Mouse (Mus musculus) hindbrain, embryonic 12.5 days (tissue): Measurements from ENCODE around the gene Nptn. TPM values are rescaled to one million over a fixed set of nuclear protein-coding genes. Genes with fewer than 3 reads are reported as not detected.
"Not testable (repeated sequence)": the region's sequence is repeated elsewhere in the genome, so short reads cannot be mapped to it uniquely, and the experiment has no call there.

Experiments used
- ATAC-seq: fragments of 200-750 bp; cut with Nextera tagmentation; 2 replicates; pipeline ENCODE4 v1.8.0; 2017; ENCODE audit warnings: moderate TSS enrichment; ENCODE audit not compliant: low FRiP score
- H3K27ac ChIP-seq: fragments of 300-500 bp; sonication (generic); 2 replicates; pipeline ENCODE4 v1.5.1; 2016; ENCODE audit warnings: mild to moderate bottlenecking
- H3K27me3 ChIP-seq: fragments of 300-500 bp; sonication (generic); 2 replicates; pipeline ENCODE4 v1.6.1; 2016; ENCODE audit warnings: mild to moderate bottlenecking
- H3K36me3 ChIP-seq: fragments of 300-500 bp; sonication (generic); 2 replicates; pipeline ENCODE4 v1.6.1; 2016; ENCODE audit warnings: mild to moderate bottlenecking
- H3K4me1 ChIP-seq: fragments of 300-500 bp; sonication (generic); 2 replicates; pipeline ENCODE4 v1.6.1; 2016
- H3K4me2 ChIP-seq: fragments of 300-500 bp; sonication (generic); replicated peaks from 2 replicates; pipeline ENCODE4 v1.6.1; 2016; ENCODE audit warnings: mild to moderate bottlenecking
- H3K4me3 ChIP-seq: fragments of 300-500 bp; sonication (generic); 2 replicates; pipeline ENCODE4 v1.5.1; 2016; ENCODE audit warnings: mild to moderate bottlenecking
- H3K9ac ChIP-seq: fragments of 300-500 bp; sonication (generic); 2 replicates; pipeline ENCODE4 v1.6.1; 2016; ENCODE audit warnings: mild to moderate bottlenecking, moderate library complexity
- H3K9me3 ChIP-seq: fragments of 300-500 bp; sonication (generic); replicated peaks from 2 replicates; pipeline ENCODE4 v1.6.1; 2016; ENCODE audit warnings: mild to moderate bottlenecking
- WGBS: fragments of 180-500 bp; shearing (Covaris S2); methylation state at CpG from one replicate; pipeline ENCODE4 v1.1.7; 2016; 5-methylcytosine and 5-hydroxymethylcytosine counted together
- polyA plus RNA-seq: library from polyadenylated mRNA; unstranded; fragments of >200 nt; fragmentation: Nextera tagmentation; extraction: Ambion mirVana; gene quantifications from 2 replicates; pipeline ENCODE4 v1.2.1, GENCODE M21; 2016

Gene Nptn
- polyA plus RNA-seq, 1 experiment from 2014 or later, result 92.1 TPM

DNA sequence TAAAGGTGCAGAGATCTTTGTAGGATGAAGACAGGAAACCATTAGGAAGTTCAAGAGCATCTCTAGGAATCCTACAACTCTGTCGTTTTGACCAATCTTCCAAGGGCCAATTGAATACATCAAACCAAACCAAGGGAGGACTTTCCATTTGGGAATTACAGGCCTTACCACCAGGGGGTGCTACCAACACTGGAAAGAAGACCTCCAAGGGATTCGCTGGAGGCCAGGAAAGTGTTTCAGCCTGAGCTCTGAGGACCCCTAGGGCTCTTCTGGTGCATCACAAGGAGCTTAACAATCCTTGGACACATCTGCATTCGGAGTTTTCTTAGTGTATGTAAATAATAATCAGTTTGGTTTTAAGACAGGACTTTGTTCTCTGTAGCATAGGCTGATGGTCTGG, 3.4 kb upstream of the Nptn start:
- Histone ChIP-seq H3K27ac (no peak overlapping the region), H3K4me3 (no peak overlapping the region), H3K36me3 (no peaks in the 10 kb centered on the region), H3K27me3 (no peaks in the 10 kb centered on the region), H3K4me2 (no peak overlapping the region), H3K9me3 (no peaks in the 10 kb centered on the region), H3K9ac (no peak overlapping the region), H3K4me1 (peaks cover 5% of the 10 kb centered on the region)
- WGBS, result 29% methylated on average over 3 of the region's 3 CpGs
- no peak for ATAC-seq

DNA sequence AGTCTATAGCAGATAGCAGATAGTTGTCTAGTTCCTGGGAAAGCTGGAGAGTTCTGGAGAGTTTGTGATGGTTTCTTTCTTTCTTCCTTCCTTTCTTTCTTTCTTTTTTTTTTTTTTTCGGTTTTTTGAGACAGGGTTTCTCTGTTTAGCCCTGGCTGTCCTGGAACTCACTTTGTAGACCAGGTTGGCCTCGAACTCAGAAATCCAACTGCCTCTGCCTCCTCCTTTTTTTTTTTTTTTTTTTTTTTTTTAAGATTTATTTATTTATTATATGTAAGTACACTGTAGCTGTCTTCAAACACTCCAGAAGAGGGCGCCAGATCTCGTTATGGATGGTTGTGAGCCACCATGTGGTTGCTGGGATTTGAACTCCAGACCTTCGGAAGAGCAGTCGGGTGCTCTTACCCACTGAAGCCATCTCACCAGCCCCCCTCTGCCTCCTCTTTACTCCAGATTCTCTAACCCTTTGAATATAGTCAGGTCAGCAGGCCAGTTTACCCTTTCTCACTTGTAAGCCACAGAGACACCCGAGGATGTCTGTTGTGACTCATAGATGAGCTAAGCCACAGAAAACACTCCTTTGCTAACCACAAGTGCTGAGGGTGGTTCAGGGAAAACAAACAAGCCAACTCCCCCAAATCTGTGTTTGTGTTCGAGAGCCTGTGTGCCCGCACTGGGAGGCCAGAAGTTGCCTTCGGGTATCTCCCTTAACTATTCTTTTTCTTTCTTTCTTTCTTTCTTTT, 1.4 kb upstream of the Nptn start:
- 75% methylated on average over 10 of the region's 10 CpGs for WGBS
- H3K27ac ChIP-seq, H3K4me2 ChIP-seq, ATAC-seq, H3K4me3 ChIP-seq, H3K36me3 ChIP-seq, H3K9me3 ChIP-seq, H3K9ac ChIP-seq, H3K27me3 ChIP-seq: not testable (repeated sequence)
- H3K4me1 ChIP-seq, result peaks cover 11% of the 10 kb centered on the region

DNA sequence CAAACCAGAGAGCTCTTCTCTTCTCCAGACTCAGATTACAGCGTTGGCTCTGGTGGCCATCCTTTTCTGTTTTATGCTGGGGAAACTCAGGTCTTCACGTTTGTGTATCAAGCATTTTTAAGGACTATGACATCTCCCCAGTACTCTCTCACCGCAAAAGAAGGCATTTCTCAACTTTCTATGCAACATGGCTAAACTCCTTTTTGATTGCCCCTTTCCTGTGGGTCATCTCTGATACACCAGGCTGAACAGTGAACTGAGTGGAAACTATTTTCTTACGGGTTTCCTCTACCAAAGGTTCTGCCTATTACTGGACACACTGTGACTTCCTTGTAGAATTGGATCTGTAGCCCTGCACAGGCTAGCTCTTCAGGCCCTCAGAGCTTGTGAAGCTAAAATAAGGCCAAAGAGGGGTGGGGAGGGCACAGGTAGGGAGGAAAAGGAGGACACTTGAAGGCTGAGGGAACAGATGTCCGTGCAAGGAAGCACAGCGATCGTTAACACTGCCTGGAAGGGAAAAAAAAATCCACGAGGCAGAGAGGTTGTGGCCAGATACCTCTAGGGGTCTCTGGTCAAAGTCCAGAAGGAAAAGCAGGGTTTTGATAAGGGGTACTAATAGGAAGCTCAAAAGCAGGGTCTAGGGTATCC, 633 bp upstream of the Nptn start:
- Histone ChIP-seq H3K27ac (peak overlapping the region; percentile 82), H3K4me3 (peak overlapping the region; percentile 95), H3K36me3 (no peaks in the 10 kb centered on the region), H3K4me2 (peak overlapping the region; percentile 57), H3K4me1 (peaks cover 11% of the 10 kb centered on the region), H3K9ac (peak overlapping the region; percentile 48), H3K27me3 (no peaks in the 10 kb centered on the region), H3K9me3 (no peaks in the 10 kb centered on the region)
- WGBS, result 30% methylated on average over 8 of the region's 8 CpGs
- peak; percentile 57 for ATAC-seq

DNA sequence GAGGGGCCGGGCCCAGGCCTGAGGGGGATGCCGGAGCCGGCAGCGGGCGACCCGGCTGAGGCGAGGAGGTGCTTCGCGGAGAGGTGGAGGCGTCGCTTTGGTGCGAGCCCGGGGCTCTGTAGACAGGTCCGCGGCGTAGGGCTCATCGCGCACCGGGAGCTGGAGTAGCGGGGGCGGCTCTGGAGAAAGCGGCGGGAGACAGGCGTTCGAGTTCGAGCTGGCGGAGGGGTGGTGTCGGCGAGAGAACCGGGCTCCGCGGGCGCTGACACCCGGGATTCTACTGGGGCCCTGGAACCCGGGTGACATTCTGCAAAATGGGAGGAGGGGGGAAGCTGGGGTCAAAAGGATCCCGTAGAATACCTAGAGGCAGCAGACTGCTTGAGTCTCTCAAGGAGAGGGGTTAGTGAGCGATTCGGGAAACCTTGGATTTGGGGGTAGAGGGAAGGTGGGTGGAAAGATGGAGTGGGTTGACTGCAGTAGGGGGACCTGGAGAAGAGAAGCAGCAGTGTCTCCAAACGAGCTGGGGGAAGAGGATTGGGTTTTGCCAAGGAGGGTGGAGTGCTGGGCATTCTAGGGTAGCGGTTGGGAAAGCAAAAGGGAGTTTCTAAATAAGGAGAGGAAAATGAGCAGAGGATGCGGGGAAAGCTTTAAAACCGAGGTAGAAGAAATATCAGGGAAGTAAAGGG, 684 bp downstream of the Nptn start:
- Histone ChIP-seq H3K9ac (peak overlapping the region; percentile 98), H3K4me3 (peak overlapping the region; percentile 95), H3K27me3 (no peaks in the 10 kb centered on the region), H3K27ac (peak overlapping the region; percentile 99), H3K36me3 (no peaks in the 10 kb centered on the region), H3K4me1 (peaks cover 11% of the 10 kb centered on the region), H3K4me2 (peak overlapping the region; percentile 57), H3K9me3 (no peaks in the 10 kb centered on the region)
- peak; percentile 71 for ATAC-seq
- WGBS, result under 1% methylated on average over 42 of the region's 42 CpGs

DNA sequence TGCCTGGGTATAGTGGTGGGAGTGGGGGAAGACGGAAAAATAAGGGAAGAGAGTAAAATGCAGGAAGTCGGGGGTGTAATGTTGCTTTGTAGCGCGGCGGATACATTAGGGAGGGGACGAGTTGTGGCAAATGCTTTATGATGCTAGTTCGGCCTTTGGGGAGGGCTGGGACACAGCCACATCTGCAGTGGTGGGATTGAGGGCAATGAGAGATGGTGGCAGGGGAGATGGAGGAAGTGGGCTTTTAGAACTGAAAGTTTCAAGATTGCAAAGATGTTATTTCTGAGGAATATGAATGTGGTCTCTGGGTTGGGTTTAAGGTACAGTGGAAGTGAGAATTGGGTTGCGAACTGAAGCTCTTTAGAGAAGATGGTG, 1.2 kb downstream of the Nptn start:
- Histone ChIP-seq H3K4me2 (peak overlapping the region; percentile 57), H3K4me1 (peaks cover 11% of the 10 kb centered on the region), H3K27me3 (no peaks in the 10 kb centered on the region), H3K9me3 (no peaks in the 10 kb centered on the region), H3K36me3 (no peaks in the 10 kb centered on the region), H3K4me3 (peak overlapping the region; percentile 95), H3K27ac (peak overlapping the region; percentile 99), H3K9ac (peak overlapping the region; percentile 98)
- 1% methylated on average over 8 of the region's 8 CpGs for WGBS
- no peak for ATAC-seq

DNA sequence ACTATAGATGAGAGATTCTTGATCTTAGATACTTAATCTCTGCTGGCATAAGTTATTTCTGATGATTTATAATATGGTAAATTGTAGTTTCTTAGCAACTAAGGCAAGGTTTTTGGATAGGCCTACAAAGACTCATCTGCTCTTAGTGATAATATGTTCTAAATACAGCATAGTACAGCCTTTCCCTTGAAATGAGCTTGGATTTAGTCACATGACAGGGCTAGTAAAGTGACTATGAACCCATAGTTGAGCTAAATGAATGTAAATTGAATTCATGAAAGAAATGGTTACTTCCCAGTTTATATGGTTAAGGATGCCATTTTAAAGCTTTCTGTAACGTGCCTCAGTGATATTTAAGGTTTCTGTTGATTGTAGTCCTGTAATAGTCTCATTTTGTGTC, 2.3 kb downstream of the Nptn start:
- Histone ChIP-seq H3K4me1 (peaks cover 11% of the 10 kb centered on the region), H3K4me3 (no peak overlapping the region), H3K36me3 (no peaks in the 10 kb centered on the region), H3K4me2 (peak overlapping the region; percentile 57; the same call in 1 of the 2 replicates), H3K27ac (no peak overlapping the region), H3K9me3 (no peaks in the 10 kb centered on the region), H3K27me3 (no peaks in the 10 kb centered on the region), H3K9ac (no peak overlapping the region)
- ATAC-seq, result no peak
- 85% methylated on average over 1 of the region's 1 CpGs for WGBS

DNA sequence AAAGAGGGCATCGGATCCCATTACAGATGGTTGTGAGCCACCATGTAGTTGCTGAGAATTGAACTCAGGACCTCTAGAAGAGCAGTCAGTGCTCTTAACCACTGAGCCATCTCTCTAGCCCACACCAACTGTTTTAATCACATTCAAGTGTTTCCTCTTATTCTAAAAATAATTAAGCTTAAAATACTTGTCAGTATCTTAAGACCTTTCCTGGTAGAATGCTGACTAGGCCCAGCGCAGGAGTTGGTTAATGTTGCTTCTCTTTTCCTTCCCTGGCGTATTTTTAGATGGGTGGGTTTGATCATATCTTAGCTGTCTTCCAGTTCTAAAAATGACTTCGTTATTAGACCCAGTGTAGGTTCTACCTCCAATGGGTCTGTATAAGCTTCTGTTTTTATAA, 6.6 kb downstream of the Nptn start:
- no peak for ATAC-seq
- Histone ChIP-seq H3K36me3 (no peaks in the 10 kb centered on the region), H3K27ac (no peak overlapping the region), H3K27me3 (no peaks in the 10 kb centered on the region), H3K4me2 (no peak overlapping the region), H3K9ac (no peak overlapping the region), H3K4me3 (no peak overlapping the region), H3K4me1 (peaks cover 6% of the 10 kb centered on the region), H3K9me3 (no peaks in the 10 kb centered on the region)
- 92% methylated on average over 4 of the region's 4 CpGs for WGBS

DNA sequence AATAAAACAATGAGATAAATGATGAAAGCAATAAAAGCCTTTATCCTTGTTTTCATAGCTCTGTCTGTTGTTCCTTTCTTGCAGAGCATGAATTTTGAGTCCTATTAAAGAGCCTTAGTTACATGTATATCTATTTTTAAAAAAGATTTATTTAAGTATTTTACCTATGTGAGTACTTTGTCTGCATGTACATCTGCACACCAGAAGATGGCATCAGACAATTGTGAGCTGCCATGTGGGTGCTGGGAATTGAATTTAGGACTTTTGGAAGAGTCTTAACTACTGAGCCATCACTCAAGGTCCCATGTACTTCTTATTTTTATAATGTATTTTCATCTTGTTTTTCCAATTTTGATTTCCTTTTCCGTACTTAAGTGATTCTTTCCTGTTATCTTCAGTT, 13.3 kb downstream of the Nptn start:
- 98% methylated on average over 1 of the region's 1 CpGs for WGBS
- H3K36me3 ChIP-seq, result no peaks in the 10 kb centered on the region
- no peak overlapping the region for H3K4me3 ChIP-seq
- no peak overlapping the region for H3K27ac ChIP-seq
- H3K9me3 ChIP-seq, result no peaks in the 10 kb centered on the region
- H3K9ac ChIP-seq, result no peak overlapping the region
- no peaks in the 10 kb centered on the region for H3K27me3 ChIP-seq
- no peaks in the 10 kb centered on the region for H3K4me1 ChIP-seq
- no peak for ATAC-seq
- no peak overlapping the region for H3K4me2 ChIP-seq

DNA sequence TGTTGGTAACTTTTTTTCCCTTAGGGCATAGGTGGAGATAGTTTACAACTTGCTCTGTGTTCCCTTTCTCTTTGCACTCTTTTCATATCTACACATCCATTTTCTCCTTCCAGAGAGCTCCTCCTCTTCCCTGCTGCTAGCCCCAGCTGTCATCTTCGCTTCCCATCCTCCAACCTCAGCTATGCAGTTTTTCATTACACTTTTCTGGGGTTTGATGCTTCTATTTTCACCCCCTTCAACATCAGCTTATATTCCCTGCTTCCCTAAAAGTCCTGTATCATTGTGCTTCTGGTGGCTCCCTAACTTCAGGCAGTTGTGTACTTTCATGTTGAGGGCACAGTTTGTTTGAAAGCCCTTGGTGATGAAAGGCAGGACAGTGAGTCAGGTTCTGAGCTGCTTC, 31.8 kb downstream of the Nptn start:
- H3K27me3 ChIP-seq, result no peaks in the 10 kb centered on the region
- H3K4me2 ChIP-seq, result no peak overlapping the region
- no peaks in the 10 kb centered on the region for H3K4me1 ChIP-seq
- no peak overlapping the region for H3K4me3 ChIP-seq
- H3K36me3 ChIP-seq, result no peaks in the 10 kb centered on the region
- no peaks in the 10 kb centered on the region for H3K9me3 ChIP-seq
- ATAC-seq, result no peak
- no peak overlapping the region for H3K27ac ChIP-seq
- 74% methylated on average over 1 of the region's 1 CpGs for WGBS
- H3K9ac ChIP-seq, result no peak overlapping the region

DNA sequence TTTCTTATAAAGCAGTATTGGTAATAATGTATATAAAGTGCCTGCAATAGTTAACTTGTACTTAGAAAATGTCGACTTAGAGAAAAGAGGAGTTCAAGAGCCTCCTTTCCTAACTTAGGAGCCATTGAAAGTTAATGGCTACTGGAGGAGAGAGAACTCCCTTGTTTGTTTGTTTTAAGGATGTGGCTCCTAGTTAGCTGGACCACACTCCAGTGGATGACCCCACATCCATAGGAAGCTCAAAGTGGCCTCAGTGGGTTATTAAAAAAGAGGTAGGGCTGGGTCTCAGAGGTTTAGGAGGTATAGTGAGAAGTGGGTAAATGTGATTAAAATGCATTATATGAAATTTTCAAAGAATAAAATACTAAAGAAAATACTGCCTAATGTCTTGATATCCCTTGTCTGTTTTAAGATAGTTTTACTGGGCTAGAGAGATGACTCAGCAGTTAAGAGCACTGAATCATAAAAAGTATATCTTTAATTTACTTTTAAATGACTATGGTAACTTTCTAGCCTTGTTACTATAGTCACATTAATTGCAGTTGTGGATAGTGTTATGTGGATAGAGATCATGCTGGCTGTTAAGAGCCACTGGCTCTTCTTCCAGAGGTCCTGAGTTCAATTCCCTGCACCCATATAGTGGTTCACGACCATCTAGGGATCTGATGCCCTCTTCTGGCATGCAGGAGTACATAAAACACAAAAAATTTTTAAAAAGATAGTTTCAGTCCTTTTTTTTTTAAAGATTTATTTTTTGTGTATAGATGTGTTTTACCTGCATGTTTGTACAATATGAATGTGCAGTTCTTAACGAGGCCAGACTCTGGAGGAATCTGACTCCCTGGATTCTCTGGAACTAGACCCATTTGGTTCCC, 33.3 kb downstream of the Nptn start:
- H3K4me1 ChIP-seq, result no peaks in the 10 kb centered on the region
- H3K27ac ChIP-seq, result no peak overlapping the region
- no peak for ATAC-seq
- H3K27me3 ChIP-seq, result no peaks in the 10 kb centered on the region
- H3K4me3 ChIP-seq, result no peak overlapping the region
- no peaks in the 10 kb centered on the region for H3K9me3 ChIP-seq
- no peaks in the 10 kb centered on the region for H3K36me3 ChIP-seq
- no peak overlapping the region for H3K4me2 ChIP-seq
- no peak overlapping the region for H3K9ac ChIP-seq
- WGBS, result 91% methylated on average over 3 of the region's 3 CpGs

DNA sequence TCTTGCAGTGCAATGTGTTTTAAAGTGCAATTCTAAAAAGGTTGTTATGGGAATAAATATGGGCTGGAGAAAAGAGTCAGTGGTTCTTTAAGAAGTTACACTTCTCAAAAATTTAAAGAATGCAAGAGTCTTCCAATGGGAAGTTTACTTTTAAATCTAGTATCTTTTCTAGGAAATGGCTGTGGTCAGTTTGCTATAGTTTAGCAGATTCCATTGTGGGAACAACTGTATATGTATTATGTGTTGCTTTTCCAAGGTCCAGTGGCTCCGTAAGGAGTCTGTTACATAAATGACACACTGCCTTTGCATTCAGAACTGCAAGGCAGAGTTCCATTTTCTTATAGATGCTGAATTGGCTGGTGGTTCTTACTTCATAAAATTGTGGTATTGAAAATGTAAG, 41.0 kb downstream of the Nptn start:
- Histone ChIP-seq H3K9me3 (no peaks in the 10 kb centered on the region), H3K27me3 (no peaks in the 10 kb centered on the region), H3K27ac (0 out of 2 replicates have a peak overlapping the region, but pooled peaks have one; percentile 0), H3K4me3 (no peak overlapping the region), H3K4me2 (no peak overlapping the region), H3K9ac (no peak overlapping the region), H3K4me1 (no peaks in the 10 kb centered on the region), H3K36me3 (peaks cover 5% of the 10 kb centered on the region; the same call in 1 of the 2 replicates)
- WGBS, result 85% methylated on average over 1 of the region's 1 CpGs
- no peak for ATAC-seq

DNA sequence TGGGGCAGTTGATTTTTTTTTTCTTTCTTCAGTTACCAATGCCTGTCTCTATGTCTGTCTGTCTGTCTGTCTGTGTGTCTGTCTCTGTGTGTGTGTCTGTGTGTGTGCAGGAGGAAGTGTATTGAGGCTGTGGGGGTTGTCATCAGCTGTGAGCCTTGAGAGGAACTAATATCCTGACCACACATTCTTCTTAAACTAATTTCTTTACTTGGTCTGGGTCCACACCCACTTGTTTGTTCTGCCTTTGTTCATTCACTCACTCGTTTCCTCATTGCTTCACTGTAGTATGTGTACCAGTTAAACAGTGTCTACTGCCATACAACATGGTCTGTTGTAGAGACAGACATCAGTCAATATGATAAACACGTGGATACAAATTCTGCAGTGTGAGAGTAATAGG, 45.2 kb downstream of the Nptn start:
- 88% methylated on average over 2 of the region's 2 CpGs for WGBS
- no peak overlapping the region for H3K27ac ChIP-seq
- H3K4me2 ChIP-seq, result no peak overlapping the region
- H3K9me3 ChIP-seq, result no peaks in the 10 kb centered on the region
- H3K4me1 ChIP-seq, result no peaks in the 10 kb centered on the region
- no peak overlapping the region for H3K4me3 ChIP-seq
- ATAC-seq, result no peak
- H3K36me3 ChIP-seq, result peaks cover 9% of the 10 kb centered on the region; the same call in 1 of the 2 replicates
- no peaks in the 10 kb centered on the region for H3K27me3 ChIP-seq
- H3K9ac ChIP-seq, result no peak overlapping the region
